Mouse (Mus musculus): ENCODE data around the gene Zfp735. TPM values are rescaled to one million over a fixed set of nuclear protein-coding genes. Genes with fewer than 3 reads are reported as not detected.

The Zfp735 gene
- polyA plus RNA-seq (2017; shearing (Covaris generic)) = not detected

GRCm38 (mm10) chr11:73688478-73688877 is at the start of gene Zfp735:
Gene Zfp735 (plus strand): TSS chr11:73688778.

Other genes starting within 250 kb of the Zfp735 start
- gene Olfr380, start 231.3 kb upstream of the Zfp735 start, polyA plus RNA-seq (2017; shearing (Covaris generic)) = not detected
- not detected for gene Olfr381, start 197.2 kb upstream of the Zfp735 start, polyA plus RNA-seq (2017; shearing (Covaris generic))
- not detected for gene Olfr382, start 171.6 kb upstream of the Zfp735 start, polyA plus RNA-seq (2017; shearing (Covaris generic))
- not detected for gene Olfr385, start 95.8 kb upstream of the Zfp735 start, polyA plus RNA-seq (2017; shearing (Covaris generic))
- not detected for gene Olfr384, start 90.2 kb upstream of the Zfp735 start, polyA plus RNA-seq (2017; shearing (Covaris generic))
- not detected for gene Olfr389, start 91.9 kb downstream of the Zfp735 start, polyA plus RNA-seq (2017; shearing (Covaris generic))
- not detected for gene Olfr390, start 94.2 kb downstream of the Zfp735 start, polyA plus RNA-seq (2017; shearing (Covaris generic))
- gene Olfr391-ps, start 114.3 kb downstream of the Zfp735 start, polyA plus RNA-seq (2017; shearing (Covaris generic)) = not detected
- gene Olfr392, start 128.3 kb downstream of the Zfp735 start, polyA plus RNA-seq (2017; shearing (Covaris generic)) = 0.27 TPM
- not detected for gene Olfr393, start 162.7 kb downstream of the Zfp735 start, polyA plus RNA-seq (2017; shearing (Covaris generic))
- gene Olfr394, start 202.0 kb downstream of the Zfp735 start, polyA plus RNA-seq (2017; shearing (Covaris generic)) = not detected
- not detected for gene Olfr395, start 220.5 kb downstream of the Zfp735 start, polyA plus RNA-seq (2017; shearing (Covaris generic))
- not detected for gene Olfr23, start 247.9 kb downstream of the Zfp735 start, polyA plus RNA-seq (2017; shearing (Covaris generic))